Mouse (Mus musculus) brain, embryonic 14.5 days (tissue): Measurements from ENCODE around the gene Pdik1l.

Experiments
- CTCF ChIP-seq: fragments of 200-500 bp; IDR thresholded peaks from 2 replicates; pipeline ENCODE4 v1.5.1; 2012; ENCODE audit warnings: inconsistent platforms, mild to moderate bottlenecking, moderate library complexity, borderline replicate concordance; ENCODE audit not compliant: insufficient read depth, insufficient read length; ENCODE audit errors: extremely low read depth
- POLR2A ChIP-seq: fragments of 200-500 bp; IDR thresholded peaks from 2 replicates; pipeline ENCODE4 v1.6.1; 2012; ENCODE audit warnings: mild to moderate bottlenecking, inconsistent platforms, borderline replicate concordance; ENCODE audit not compliant: poor library complexity, insufficient read depth, insufficient read length, severe bottlenecking; ENCODE audit errors: extremely low read depth

DNA sequence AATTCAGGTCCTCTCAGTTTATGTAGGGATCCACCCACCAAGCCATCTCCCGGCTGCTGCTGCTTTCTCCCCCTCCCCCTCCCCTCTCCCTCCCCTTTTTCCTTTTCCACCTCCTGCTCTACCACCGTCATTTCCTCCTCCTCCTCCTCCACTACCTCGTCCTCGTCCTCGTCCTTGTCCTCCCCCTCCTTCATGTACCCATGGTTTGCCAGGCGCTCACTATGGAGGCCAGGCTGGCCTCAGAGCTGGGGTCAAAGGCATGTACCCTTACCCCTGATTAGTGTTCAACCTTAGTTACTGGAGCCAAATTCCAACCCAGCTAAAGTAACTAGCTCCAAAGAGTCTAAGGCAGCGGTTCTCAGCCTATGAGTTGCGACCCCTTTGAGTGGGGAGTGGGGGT is 40.5 kb upstream of the Pdik1l start:
- no peak for TF ChIP-seq CTCF
- no peak for TF ChIP-seq POLR2A
